Mouse (Mus musculus) heart, embryonic 11.5 days (tissue): Measurements from ENCODE around the gene Kctd19. TPM values are rescaled to one million over a fixed set of nuclear protein-coding genes. Genes with fewer than 3 reads are reported as not detected.

Source experiments
- ATAC-seq: fragments of 200-750 bp; cut with Nextera tagmentation; replicated peaks from 2 replicates; pipeline ENCODE4 v1.8.0; 2017; ENCODE audit warnings: moderate library complexity; ENCODE audit not compliant: insufficient number of reproducible peaks, low FRiP score, low TSS enrichment
- H3K27ac ChIP-seq: fragments of 300-500 bp; sonication (generic); 2 replicates; pipeline ENCODE4 v1.5.1; 2014; ENCODE audit warnings: mild to moderate bottlenecking, low read depth, low read length
- H3K27me3 ChIP-seq: fragments of 300-500 bp; sonication (generic); 2 replicates; pipeline ENCODE4 v1.6.1; 2014; ENCODE audit warnings: mild to moderate bottlenecking, low read length, mixed read lengths; ENCODE audit not compliant: control insufficient read depth, insufficient read depth
- H3K36me3 ChIP-seq: fragments of 300-500 bp; sonication (generic); 2 replicates; pipeline ENCODE4 v1.6.1; 2014; ENCODE audit warnings: mild to moderate bottlenecking, low read length, moderate library complexity, mixed read lengths; ENCODE audit not compliant: control insufficient read depth, insufficient read depth
- H3K4me1 ChIP-seq: fragments of 300-500 bp; sonication (generic); 2 replicates; pipeline ENCODE4 v1.6.1; 2014; ENCODE audit warnings: low read length; ENCODE audit not compliant: control insufficient read depth, insufficient read depth
- H3K4me2 ChIP-seq: fragments of 300-500 bp; sonication (generic); 2 replicates; pipeline ENCODE4 v1.6.1; 2014; ENCODE audit warnings: mild to moderate bottlenecking, moderate library complexity
- H3K4me3 ChIP-seq: fragments of 300-500 bp; sonication (generic); 2 replicates; pipeline ENCODE4 v1.5.1; 2014; ENCODE audit warnings: low read depth, low read length
- H3K9ac ChIP-seq: fragments of 300-500 bp; sonication (generic); 2 replicates; pipeline ENCODE4 v1.6.1; 2014; ENCODE audit warnings: mild to moderate bottlenecking, low read depth, low read length, moderate library complexity
- H3K9me3 ChIP-seq: fragments of 300-500 bp; sonication (generic); replicated peaks from 2 replicates; pipeline ENCODE4 v1.6.1; 2016; ENCODE audit warnings: low read length; ENCODE audit not compliant: control insufficient read depth
- WGBS: fragments of 180-500 bp; shearing (Covaris S2); extraction: QIAGEN DNeasy Blood & Tissue Kit; methylation state at CpG from one replicate; pipeline ENCODE4 v1.1.7; 2014; ENCODE audit not compliant: insufficient replicate concordance; 5-methylcytosine and 5-hydroxymethylcytosine counted together
- polyA plus RNA-seq: library from polyadenylated mRNA; unstranded; fragments of >200 nt; fragmentation: Nextera tagmentation; extraction: Ambion mirVana; gene quantifications from 2 replicates; pipeline ENCODE4 v1.2.1, GENCODE M21; 2014

The Kctd19 gene
- polyA plus RNA-seq, 1 experiment from 2014 or later = not detected

- 85% methylated on average over 3 of the region's 3 CpGs for WGBS
- H3K9ac ChIP-seq = no peak overlapping the region
- H3K9me3 ChIP-seq = no peaks in the 10 kb centered on the region
- H3K4me2 ChIP-seq = no peak overlapping the region
- no peak overlapping the region for H3K4me3 ChIP-seq
- H3K36me3 ChIP-seq = no peaks in the 10 kb centered on the region
- no peaks in the 10 kb centered on the region for H3K4me1 ChIP-seq
- no peak overlapping the region for H3K27ac ChIP-seq
- no peak for ATAC-seq
- H3K27me3 ChIP-seq = no peaks in the 10 kb centered on the region
Measured at GRCm38 (mm10) chr8:105448188-105448587, 34.9 kb upstream of the Kctd19 start.

- H3K27me3 ChIP-seq = peaks cover 4% of the 10 kb centered on the region; the same call in 1 of the 2 replicates
- no peak overlapping the region for H3K27ac ChIP-seq
- no peaks in the 10 kb centered on the region for H3K4me1 ChIP-seq
- peak overlapping the region; percentile 11; the same call in 1 of the 2 replicates for H3K4me2 ChIP-seq
- H3K36me3 ChIP-seq = no peaks in the 10 kb centered on the region
- ATAC-seq = no peak
- no peak overlapping the region for H3K9ac ChIP-seq
- 33% methylated on average over 4 of the region's 4 CpGs for WGBS
- no peaks in the 10 kb centered on the region for H3K9me3 ChIP-seq
- no peak overlapping the region for H3K4me3 ChIP-seq
Measured at GRCm38 (mm10) chr8:105446127-105446552, 32.8 kb upstream of the Kctd19 start.

GRCm38 (mm10) chr8:105445296-105446126 is 32.2 kb upstream of the Kctd19 start:
- ATAC-seq = no peak
- WGBS = 35% methylated on average over 11 of the region's 11 CpGs
- peak overlapping the region; percentile 11; the same call in 1 of the 2 replicates for H3K4me2 ChIP-seq
- no peak overlapping the region for H3K4me3 ChIP-seq
- H3K9me3 ChIP-seq = no peaks in the 10 kb centered on the region
- H3K4me1 ChIP-seq = no peaks in the 10 kb centered on the region
- H3K36me3 ChIP-seq = no peaks in the 10 kb centered on the region
- H3K9ac ChIP-seq = no peak overlapping the region
- peaks cover 4% of the 10 kb centered on the region; the same call in 1 of the 2 replicates for H3K27me3 ChIP-seq
- H3K27ac ChIP-seq = no peak overlapping the region

GRCm38 (mm10) chr8:105442661-105443060 is 29.4 kb upstream of the Kctd19 start:
- no peaks in the 10 kb centered on the region for H3K36me3 ChIP-seq
- H3K4me1 ChIP-seq = no peaks in the 10 kb centered on the region
- H3K4me3 ChIP-seq = no peak overlapping the region
- peaks cover 4% of the 10 kb centered on the region; the same call in 1 of the 2 replicates for H3K27me3 ChIP-seq
- no peak overlapping the region for H3K4me2 ChIP-seq
- H3K9me3 ChIP-seq = no peaks in the 10 kb centered on the region
- ATAC-seq = no peak
- no peak overlapping the region for H3K27ac ChIP-seq
- WGBS = 85% methylated on average over 5 of the region's 5 CpGs
- no peak overlapping the region for H3K9ac ChIP-seq

GRCm38 (mm10) chr8:105441433-105441832 is 28.1 kb upstream of the Kctd19 start:
- no peaks in the 10 kb centered on the region for H3K9me3 ChIP-seq
- no peaks in the 10 kb centered on the region for H3K4me1 ChIP-seq
- no peak overlapping the region for H3K27ac ChIP-seq
- ATAC-seq = no peak
- H3K4me2 ChIP-seq = no peak overlapping the region
- no peak overlapping the region for H3K9ac ChIP-seq
- 5% methylated on average over 6 of the region's 6 CpGs for WGBS
- H3K4me3 ChIP-seq = no peak overlapping the region
- no peaks in the 10 kb centered on the region for H3K36me3 ChIP-seq
- H3K27me3 ChIP-seq = peaks cover 4% of the 10 kb centered on the region; the same call in 1 of the 2 replicates

- ATAC-seq = no peak
- Histone ChIP-seq H3K4me1 (no peaks in the 10 kb centered on the region), H3K9me3 (no peaks in the 10 kb centered on the region), H3K4me3 (no peak overlapping the region), H3K4me2 (no peak overlapping the region), H3K27ac (no peak overlapping the region), H3K27me3 (peaks cover 4% of the 10 kb centered on the region; the same call in 1 of the 2 replicates), H3K36me3 (no peaks in the 10 kb centered on the region), H3K9ac (no peak overlapping the region)
- 40% methylated on average over 5 of the region's 5 CpGs for WGBS
Measured at GRCm38 (mm10) chr8:105438865-105439264, 25.6 kb upstream of the Kctd19 start.

GRCm38 (mm10) chr8:105437078-105437748 is 23.9 kb upstream of the Kctd19 start:
- Histone ChIP-seq H3K27me3 (no peaks in the 10 kb centered on the region), H3K9ac (no peak overlapping the region), H3K9me3 (no peaks in the 10 kb centered on the region), H3K4me2 (no peak overlapping the region), H3K4me3 (no peak overlapping the region), H3K36me3 (no peaks in the 10 kb centered on the region), H3K4me1 (no peaks in the 10 kb centered on the region), H3K27ac (no peak overlapping the region)
- no peak for ATAC-seq
- WGBS = 72% methylated on average over 5 of the region's 5 CpGs

- WGBS = 69% methylated on average over 5 of the region's 5 CpGs
- Histone ChIP-seq H3K4me3 (no peak overlapping the region), H3K4me2 (no peak overlapping the region), H3K9ac (no peak overlapping the region), H3K27ac (no peak overlapping the region), H3K36me3 (no peaks in the 10 kb centered on the region), H3K27me3 (no peaks in the 10 kb centered on the region), H3K4me1 (no peaks in the 10 kb centered on the region), H3K9me3 (no peaks in the 10 kb centered on the region)
- no peak for ATAC-seq
Measured at GRCm38 (mm10) chr8:105436218-105436617, 22.9 kb upstream of the Kctd19 start.
